Mouse (Mus musculus) mouse embryonic stem cell (cell line): ENCODE measurements around the gene Il22ra2.

ENCODE experiments used
- in situ Hi-C, 2 experiments: fragments of 300-500 bp; cut with MboI; formaldehyde crosslinking; loops; 1 replicate in 1 of 2; 3 replicates in 1 of 2; pipeline ENCODE4 v1.14.3; 2019 to 2020; ENCODE audit warnings: low sequenced_read_pairs in 2 of 2, low pct_unique_long_range_greater_than_20kb in 1 of 2, mixed read lengths in 1 of 2; ENCODE audit not compliant: unreplicated experiment in 1 of 2

The Il22ra2 gene

GRCm38 (mm10) chr10:19673146-19673545, 51.3 kb downstream of the Il22ra2 start:
- in situ Hi-C loops, result loop anchor here in 1 of 2 experiments (5.0 kb wide), 1 partner anchor 36 kb away; no protein-coding TSS in a partner anchor
